Comparison of ENCODE assay signal across 32 mouse cellular contexts in genomic region chr3:27868681-27869080, GRCm38 (mm10). TPM values are rescaled to one million over a fixed set of nuclear protein-coding genes. Genes with fewer than 3 reads are reported as not detected.
"Had no signal": no experiment of that assay in that cellular context is flagged by ENCODE, and none has a peak within 500 bp of the region (broad histone marks: within the 10 kb centered on the region; RNA-seq: fewer than 3 reads in every experiment).

No protein-coding gene starts in this region.

- H3K4me1 ChIP-seq: hindbrain, embryonic 12.5 days; intestine, embryonic 15.5 days; liver, embryonic 13.5 days had no signal

- H3K27me3 ChIP-seq: heart, embryonic 12.5 days; hindbrain, embryonic 12.5 days; intestine, embryonic 15.5 days; limb, embryonic 12.5 days; liver, embryonic 13.5 days had no signal

- H3K4me2 ChIP-seq: heart, embryonic 12.5 days; hindbrain, embryonic 12.5 days; hindbrain, embryonic 14.5 days; intestine, embryonic 15.5 days; limb, embryonic 12.5 days; liver, embryonic 13.5 days had no signal

- H3K27ac ChIP-seq: gastrocnemius, adult 2 months; hindbrain, embryonic 10.5 days; hindbrain, embryonic 12.5 days; hindbrain, embryonic 14.5 days; intestine, embryonic 15.5 days; layer of hippocampus, adult 2 months; left cerebral cortex, adult 2 months; limb, embryonic 10.5 days; limb, embryonic 12.5 days; liver, embryonic 13.5 days had no signal

- H3K4me3 ChIP-seq: gastrocnemius, adult 2 months; heart, embryonic 12.5 days; hindbrain, embryonic 10.5 days; hindbrain, embryonic 12.5 days; intestine, embryonic 15.5 days; layer of hippocampus, adult 2 months; left cerebral cortex, adult 2 months; limb, embryonic 10.5 days; limb, embryonic 12.5 days; liver, embryonic 13.5 days had no signal

- DNase-seq: gastrocnemius, adult 2 months; gastrocnemius, postnatal 10 days; gastrocnemius, postnatal 25 days; heart, postnatal 10 days; heart, postnatal 4 days; kidney, adult 18-20 months; kidney, adult 8-10 months; kidney, postnatal 14 days; kidney, postnatal 36 days; liver, embryonic 13.5 days had no signal

- H3K9ac ChIP-seq: heart, embryonic 12.5 days; hindbrain, embryonic 12.5 days; hindbrain, embryonic 14.5 days; intestine, embryonic 15.5 days; limb, embryonic 12.5 days; liver, embryonic 13.5 days had no signal

- ATAC-seq: forebrain, embryonic 16.5 days; hindbrain, embryonic 16.5 days; inflammation-experienced regulatory T-cells, adult 6 months; intestine, embryonic 15.5 days; intestine, postnatal 0 days had no signal

- H3K9me3 ChIP-seq: heart, embryonic 12.5 days; hindbrain, embryonic 10.5 days; hindbrain, embryonic 12.5 days; intestine, embryonic 15.5 days; limb, embryonic 10.5 days; limb, embryonic 12.5 days; liver, embryonic 13.5 days had no signal

- H3K36me3 ChIP-seq: heart, embryonic 12.5 days; hindbrain, embryonic 10.5 days; hindbrain, embryonic 12.5 days; intestine, embryonic 15.5 days; limb, embryonic 10.5 days; limb, embryonic 12.5 days; liver, embryonic 13.5 days had no signal

RNA-seq across cellular contexts. Expression of gene Tmem212, which starts 27.5 kb away (rescaled TPM):
- total RNA-seq: gastrocnemius, adult 2 months; gastrocnemius, postnatal 10 days; gastrocnemius, postnatal 25 days; gastrocnemius, postnatal 4 days; granulocyte monocyte progenitor cell, adult 5-6 weeks; heart, postnatal 10 days; heart, postnatal 25 days; heart, postnatal 4 days; liver, adult 2 months had no signal
- polyA plus RNA-seq: forebrain, embryonic 16.5 days; frontal cortex, adult 2 months; heart, embryonic 12.5 days; heart, embryonic 14.5 days; heart, embryonic 16.5 days; hindbrain, embryonic 10.5 days; hindbrain, embryonic 12.5 days; hindbrain, embryonic 14.5 days; inflammation-experienced regulatory T-cells, adult 6 months; intestine, embryonic 15.5 days; kidney, embryonic 14.5 days; limb, embryonic 10.5 days; limb, embryonic 12.5 days; limb, embryonic 14.5 days; liver, adult 2 months; liver, embryonic 13.5 days had no signal
